Mouse (Mus musculus) hindbrain, embryonic 11.5 days (tissue): ENCODE measurements at regions not wholly inside any gene's neighbourhood (a gene's known extent, or its start where the extent isn't known, plus 50 kb on each side); places are given as distances from the start of the nearest gene placed in this dataset.

Experiments
- ATAC-seq: fragments of 200-750 bp; cut with Nextera tagmentation; 2 replicates; pipeline ENCODE4 v1.8.0; 2017; ENCODE audit warnings: mild to moderate bottlenecking, moderate TSS enrichment, moderate library complexity; ENCODE audit not compliant: low FRiP score
- DNase-seq: peaks from one replicate; pipeline ENCODE4 v3.0.0-alpha.2; 2015; ENCODE audit warnings: low spot score
- H3K27ac ChIP-seq: fragments of 300-500 bp; sonication (generic); 2 replicates; pipeline ENCODE4 v1.5.1; 2014; ENCODE audit warnings: mild to moderate bottlenecking, low read depth, low read length
- H3K27me3 ChIP-seq: fragments of 300-500 bp; sonication (generic); 2 replicates; pipeline ENCODE4 v1.6.1; 2014; ENCODE audit warnings: mild to moderate bottlenecking, low read length, moderate library complexity, mixed read lengths; ENCODE audit not compliant: control insufficient read depth, insufficient read depth
- H3K36me3 ChIP-seq: fragments of 300-500 bp; sonication (generic); 2 replicates; pipeline ENCODE4 v1.6.1; 2014; ENCODE audit warnings: mild to moderate bottlenecking, low read length, moderate library complexity, mixed read lengths; ENCODE audit not compliant: control insufficient read depth, insufficient read depth
- H3K4me1 ChIP-seq: fragments of 300-500 bp; sonication (generic); replicated peaks from 2 replicates; pipeline ENCODE4 v1.6.1; 2014; ENCODE audit warnings: low read length, mixed read lengths; ENCODE audit not compliant: control insufficient read depth, insufficient read depth
- H3K4me2 ChIP-seq: fragments of 300-500 bp; sonication (generic); replicated peaks from 2 replicates; pipeline ENCODE4 v1.6.1; 2014; ENCODE audit warnings: mild to moderate bottlenecking, low read depth, low read length
- H3K4me3 ChIP-seq: fragments of 300-500 bp; sonication (generic); 2 replicates; pipeline ENCODE4 v1.5.1; 2014; ENCODE audit warnings: low read depth, low read length
- H3K9ac ChIP-seq: fragments of 300-500 bp; sonication (generic); 2 replicates; pipeline ENCODE4 v1.6.1; 2014; ENCODE audit warnings: low read depth, low read length
- H3K9me3 ChIP-seq: fragments of 300-500 bp; sonication (generic); 2 replicates; pipeline ENCODE4 v1.6.1; 2016; ENCODE audit warnings: low read length; ENCODE audit not compliant: control insufficient read depth
- WGBS: fragments of 180-500 bp; shearing (Covaris S2); extraction: QIAGEN DNeasy Blood & Tissue Kit; methylation state at CpG from one replicate; pipeline ENCODE4 v1.1.7; 2014; 5-methylcytosine and 5-hydroxymethylcytosine counted together

GRCm38 (mm10) chr13:37581374-37581773 is 196.8 kb upstream of the Rreb1 start:
- Histone ChIP-seq H3K4me1 (no peaks in the 10 kb centered on the region), H3K4me2 (no peak overlapping the region), H3K27me3 (no peaks in the 10 kb centered on the region), H3K9me3 (no peaks in the 10 kb centered on the region), H3K4me3 (no peak overlapping the region), H3K9ac (no peak overlapping the region), H3K36me3 (no peaks in the 10 kb centered on the region), H3K27ac (no peak overlapping the region)
- DNase-seq (no peak), ATAC-seq (no peak)
- 73% methylated on average over 6 of the region's 6 CpGs for WGBS

- Histone ChIP-seq H3K9ac (no peak overlapping the region), H3K36me3 (no peaks in the 10 kb centered on the region), H3K27ac (no peak overlapping the region), H3K4me1 (no peaks in the 10 kb centered on the region), H3K9me3 (no peaks in the 10 kb centered on the region), H3K27me3 (no peaks in the 10 kb centered on the region), H3K4me3 (no peak overlapping the region), H3K4me2 (no peak overlapping the region)
- ATAC-seq, result no peak
- WGBS, result 81% methylated on average over 5 of the region's 5 CpGs
- no peak for DNase-seq
Observed at GRCm38 (mm10) chr13:37585476-37585875, 192.7 kb upstream of the Rreb1 start.

DNA sequence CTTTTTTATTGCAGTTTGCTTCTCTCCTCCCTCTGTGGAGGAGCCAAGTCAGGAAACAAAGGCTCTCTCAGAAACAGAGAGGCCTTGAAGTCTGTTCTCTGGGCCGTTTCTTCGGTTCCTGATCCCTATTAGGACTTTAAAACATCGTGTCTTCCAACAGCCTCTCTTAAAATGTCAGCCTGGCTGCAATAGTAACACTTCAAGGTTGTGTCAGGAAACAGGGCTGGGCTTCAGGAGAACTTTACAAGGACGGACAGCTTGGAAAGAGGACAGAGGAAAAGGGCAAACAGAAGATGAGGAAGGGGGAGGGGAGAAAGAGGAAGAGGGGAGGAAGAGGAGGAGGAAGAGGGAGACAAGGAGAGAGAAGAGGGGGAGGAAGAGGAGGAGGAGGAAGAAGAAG is 191.7 kb upstream of the Rreb1 start:
- WGBS, result 65% methylated on average over 4 of the region's 4 CpGs
- Histone ChIP-seq H3K9me3 (no peaks in the 10 kb centered on the region), H3K4me3 (no peak overlapping the region), H3K4me2 (no peak overlapping the region), H3K4me1 (no peaks in the 10 kb centered on the region), H3K9ac (no peak overlapping the region), H3K27me3 (no peaks in the 10 kb centered on the region), H3K27ac (no peak overlapping the region), H3K36me3 (no peaks in the 10 kb centered on the region)
- ATAC-seq (no peak), DNase-seq (no peak)

- H3K36me3 ChIP-seq, result no peaks in the 10 kb centered on the region
- H3K9ac ChIP-seq, result no peak overlapping the region
- no peak for ATAC-seq
- no peak overlapping the region for H3K4me2 ChIP-seq
- no peaks in the 10 kb centered on the region for H3K9me3 ChIP-seq
- DNase-seq, result no peak
- H3K27ac ChIP-seq, result no peak overlapping the region
- H3K27me3 ChIP-seq, result no peaks in the 10 kb centered on the region
- no peaks in the 10 kb centered on the region for H3K4me1 ChIP-seq
- 95% methylated on average over 3 of the region's 3 CpGs for WGBS
- no peak overlapping the region for H3K4me3 ChIP-seq
Observed at GRCm38 (mm10) chr13:37587911-37588310, 190.3 kb upstream of the Rreb1 start.

DNA sequence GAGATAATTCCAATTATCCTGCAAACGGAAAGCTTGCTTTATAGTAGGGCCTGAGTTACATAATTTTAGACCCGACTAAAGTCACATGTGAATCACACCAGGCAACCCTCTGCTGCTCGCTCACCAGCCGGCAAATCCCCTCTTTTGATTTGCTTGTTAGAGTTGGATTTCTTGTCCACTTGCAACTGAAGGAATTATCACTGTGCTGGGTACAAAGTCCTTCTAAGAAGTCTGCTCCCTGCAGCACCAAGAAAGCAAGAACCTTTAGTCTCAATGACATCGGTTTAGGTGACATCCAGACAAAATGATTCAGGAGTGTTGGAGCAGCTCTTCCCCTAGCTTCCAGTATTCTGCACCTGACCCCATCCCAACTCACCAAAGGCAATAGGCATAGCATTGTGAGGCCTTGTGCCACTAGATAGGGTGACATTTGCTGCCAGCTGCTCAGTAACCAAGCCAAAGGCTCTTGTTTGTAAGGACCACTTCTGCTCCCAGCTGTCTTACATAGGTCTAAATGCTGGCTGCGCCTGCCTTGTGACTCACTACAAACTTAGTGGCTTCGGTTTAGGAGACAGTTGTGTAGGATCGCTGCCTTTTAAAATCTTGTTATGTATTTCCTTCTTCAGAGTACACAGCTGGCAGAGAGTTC is 189.5 kb upstream of the Rreb1 start:
- DNase-seq, result no peak
- no peak for ATAC-seq
- 92% methylated on average over 8 of the region's 8 CpGs for WGBS

DNA sequence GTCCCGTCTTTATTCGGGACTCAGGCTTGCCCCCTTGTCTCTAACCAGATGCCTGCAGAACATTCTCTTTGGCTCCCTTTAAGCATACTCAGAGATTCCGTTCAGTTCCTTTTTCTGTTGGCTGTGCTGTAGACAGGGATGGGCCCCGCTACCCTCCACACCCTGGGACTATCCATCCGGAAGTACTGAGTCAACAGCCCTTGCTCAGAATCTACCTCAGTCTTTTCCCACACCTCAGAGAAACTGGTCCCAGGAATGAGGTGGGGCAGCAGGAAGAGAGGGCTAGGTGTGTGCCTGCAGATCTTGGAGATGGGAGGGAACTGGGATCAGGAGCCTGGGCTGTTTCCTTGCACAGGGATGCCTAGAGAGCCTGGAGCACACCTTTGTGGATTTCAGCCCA is 186.1 kb upstream of the Rreb1 start:
- Histone ChIP-seq H3K27ac (no peak overlapping the region), H3K9me3 (no peaks in the 10 kb centered on the region), H3K4me2 (no peak overlapping the region), H3K4me1 (no peaks in the 10 kb centered on the region), H3K9ac (no peak overlapping the region), H3K27me3 (no peaks in the 10 kb centered on the region), H3K4me3 (no peak overlapping the region), H3K36me3 (no peaks in the 10 kb centered on the region)
- no peak for ATAC-seq
- 76% methylated on average over 5 of the region's 5 CpGs for WGBS
- no peak for DNase-seq

More for the DNA sequence above, 189.5 kb upstream of the Rreb1 start:
- H3K4me1 ChIP-seq, result no peaks in the 10 kb centered on the region
- no peak overlapping the region for H3K27ac ChIP-seq
- H3K4me2 ChIP-seq, result no peak overlapping the region
- H3K27me3 ChIP-seq, result no peaks in the 10 kb centered on the region
- no peaks in the 10 kb centered on the region for H3K36me3 ChIP-seq
- no peaks in the 10 kb centered on the region for H3K9me3 ChIP-seq
- H3K4me3 ChIP-seq, result no peak overlapping the region
- no peak overlapping the region for H3K9ac ChIP-seq

DNA sequence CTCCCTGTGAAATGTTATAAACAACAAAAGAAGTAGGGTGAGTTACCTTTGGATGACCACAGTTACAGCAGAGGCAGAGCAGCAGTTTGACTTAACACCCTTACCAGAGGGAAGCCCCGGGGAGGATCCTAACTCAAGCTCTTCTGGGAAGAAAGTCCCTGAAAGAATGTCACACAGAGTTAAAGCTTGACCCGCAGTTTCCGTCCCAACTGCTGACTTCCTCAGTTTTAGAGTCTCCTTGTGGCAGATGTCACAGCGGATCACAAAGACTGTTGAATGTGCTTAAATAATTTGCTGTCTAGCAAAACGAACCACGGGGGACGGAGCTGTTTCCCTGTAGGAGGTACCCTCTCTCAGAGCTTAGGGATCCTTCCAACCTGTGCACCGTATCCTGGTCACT is 183.0 kb upstream of the Rreb1 start:
- Histone ChIP-seq H3K9ac (no peak overlapping the region), H3K9me3 (no peaks in the 10 kb centered on the region), H3K4me1 (no peaks in the 10 kb centered on the region), H3K4me3 (no peak overlapping the region), H3K27ac (no peak overlapping the region), H3K36me3 (no peaks in the 10 kb centered on the region), H3K4me2 (no peak overlapping the region), H3K27me3 (no peaks in the 10 kb centered on the region)
- ATAC-seq (no peak), DNase-seq (no peak)
- WGBS, result 34% methylated on average over 8 of the region's 8 CpGs

DNA sequence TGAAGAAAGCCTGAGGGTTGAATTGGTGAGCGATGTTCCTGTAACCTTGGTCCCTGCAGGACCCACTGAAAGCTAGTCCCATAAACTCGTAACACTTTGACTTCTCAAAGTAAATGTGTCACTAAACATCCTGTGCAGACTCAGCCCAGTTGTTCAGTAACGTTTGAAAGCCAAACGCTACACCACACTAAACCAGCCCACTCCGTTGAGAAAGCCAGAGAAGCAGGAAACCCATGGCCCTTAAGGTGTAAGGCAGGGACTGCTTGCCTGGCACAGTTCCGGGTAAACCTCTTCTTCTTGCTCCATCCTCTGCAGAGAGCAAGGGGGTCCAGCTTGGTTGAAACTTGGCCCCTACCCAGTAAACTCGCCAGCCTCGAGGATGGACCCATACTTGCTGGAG is 180.6 kb upstream of the Rreb1 start:
- H3K27ac ChIP-seq, result no peak overlapping the region
- H3K36me3 ChIP-seq, result no peaks in the 10 kb centered on the region
- H3K4me3 ChIP-seq, result no peak overlapping the region
- H3K4me2 ChIP-seq, result no peak overlapping the region
- no peaks in the 10 kb centered on the region for H3K4me1 ChIP-seq
- 76% methylated on average over 8 of the region's 8 CpGs for WGBS
- H3K9me3 ChIP-seq, result no peaks in the 10 kb centered on the region
- H3K9ac ChIP-seq, result no peak overlapping the region
- ATAC-seq (no peak), DNase-seq (no peak)
- no peaks in the 10 kb centered on the region for H3K27me3 ChIP-seq

- Histone ChIP-seq H3K4me1 (no peaks in the 10 kb centered on the region), H3K9ac (no peak overlapping the region), H3K36me3 (no peaks in the 10 kb centered on the region), H3K4me2 (no peak overlapping the region), H3K9me3 (no peaks in the 10 kb centered on the region), H3K4me3 (no peak overlapping the region), H3K27ac (no peak overlapping the region), H3K27me3 (no peaks in the 10 kb centered on the region)
- 89% methylated on average over 10 of the region's 10 CpGs for WGBS
- DNase-seq, result no peak
- no peak for ATAC-seq
Observed at GRCm38 (mm10) chr13:37598165-37598775, 179.9 kb upstream of the Rreb1 start.
